Mouse (Mus musculus) heart, embryonic 13.5 days (tissue): ENCODE data around the gene Gm11992. TPM values are rescaled to one million over a fixed set of nuclear protein-coding genes. Genes with fewer than 3 reads are reported as not detected.

ENCODE experiments used
- ATAC-seq: fragments of 200-750 bp; cut with Nextera tagmentation; 2 replicates; pipeline ENCODE4 v1.8.0; 2017; ENCODE audit warnings: moderate TSS enrichment; ENCODE audit not compliant: insufficient number of reproducible peaks, low FRiP score, low TSS enrichment; ENCODE audit errors: extremely low read depth
- H3K27ac ChIP-seq: fragments of 300-500 bp; sonication (generic); replicated peaks from 2 replicates; pipeline ENCODE4 v1.5.1; 2015; ENCODE audit warnings: moderate library complexity, mild to moderate bottlenecking, inconsistent platforms
- H3K27me3 ChIP-seq: fragments of 300-500 bp; sonication (generic); replicated peaks from 2 replicates; pipeline ENCODE4 v1.6.1; 2015; ENCODE audit warnings: mild to moderate bottlenecking, inconsistent platforms
- H3K36me3 ChIP-seq: fragments of 300-500 bp; sonication (generic); 2 replicates; pipeline ENCODE4 v1.6.1; 2015; ENCODE audit warnings: mild to moderate bottlenecking, inconsistent platforms
- H3K4me1 ChIP-seq: fragments of 300-500 bp; sonication (generic); 2 replicates; pipeline ENCODE4 v1.6.1; 2015; ENCODE audit warnings: inconsistent platforms
- H3K4me2 ChIP-seq: fragments of 300-500 bp; sonication (generic); 2 replicates; pipeline ENCODE4 v1.6.1; 2015; ENCODE audit warnings: inconsistent platforms, mild to moderate bottlenecking, moderate library complexity
- H3K4me3 ChIP-seq: fragments of 300-500 bp; sonication (generic); 2 replicates; pipeline ENCODE4 v1.5.1; 2015; ENCODE audit warnings: moderate library complexity, mild to moderate bottlenecking, inconsistent platforms
- H3K9ac ChIP-seq: fragments of 300-500 bp; sonication (generic); 2 replicates; pipeline ENCODE4 v1.6.1; 2015; ENCODE audit warnings: inconsistent platforms, mild to moderate bottlenecking, moderate library complexity
- H3K9me3 ChIP-seq: fragments of 300-500 bp; sonication (generic); 2 replicates; pipeline ENCODE4 v1.6.1; 2016; ENCODE audit warnings: inconsistent platforms
- WGBS: fragments of 180-500 bp; shearing (Covaris S2); methylation state at CpG from one replicate; pipeline ENCODE4 v1.1.7; 2015; ENCODE audit warnings: mixed read lengths; 5-methylcytosine and 5-hydroxymethylcytosine counted together
- polyA plus RNA-seq: library from polyadenylated mRNA; unstranded; fragments of >200 nt; fragmentation: Nextera tagmentation; extraction: Ambion mirVana; gene quantifications from 2 replicates; pipeline ENCODE4 v1.2.1, GENCODE M21; 2015

Gm11992 gene
- polyA plus RNA-seq, 1 experiment from 2014 or later = 2.3 TPM

DNA sequence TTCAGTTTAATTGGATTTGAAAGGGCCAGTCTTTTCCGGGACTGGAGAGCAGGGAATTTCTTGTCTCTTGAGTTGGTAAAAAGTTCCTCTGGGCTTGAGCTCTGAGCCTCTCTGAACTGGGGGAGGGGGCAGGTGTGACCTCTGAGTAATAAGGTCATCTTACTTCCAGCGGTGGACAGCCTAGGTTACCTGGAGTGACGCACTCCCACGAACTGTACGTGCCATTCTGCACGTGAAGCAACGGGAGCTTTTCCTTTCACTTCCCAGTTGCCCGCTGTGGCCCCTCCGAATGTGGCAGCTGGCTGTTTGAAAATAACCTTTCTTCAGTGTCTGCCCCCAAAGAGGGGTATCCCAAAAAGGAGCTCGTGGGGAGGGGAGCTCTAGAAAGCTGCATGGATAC lies 67.7 kb downstream of the Gm11992 start:
- Histone ChIP-seq H3K9ac (peak overlapping the region; percentile 67), H3K4me3 (peak overlapping the region; percentile 35), H3K27me3 (peaks cover 35% of the 10 kb centered on the region), H3K27ac (no peak overlapping the region), H3K4me2 (peak overlapping the region; percentile 60), H3K9me3 (no peaks in the 10 kb centered on the region), H3K36me3 (no peaks in the 10 kb centered on the region), H3K4me1 (peaks cover 41% of the 10 kb centered on the region)
- 8% methylated on average over 10 of the region's 10 CpGs for WGBS
- no peak for ATAC-seq

DNA sequence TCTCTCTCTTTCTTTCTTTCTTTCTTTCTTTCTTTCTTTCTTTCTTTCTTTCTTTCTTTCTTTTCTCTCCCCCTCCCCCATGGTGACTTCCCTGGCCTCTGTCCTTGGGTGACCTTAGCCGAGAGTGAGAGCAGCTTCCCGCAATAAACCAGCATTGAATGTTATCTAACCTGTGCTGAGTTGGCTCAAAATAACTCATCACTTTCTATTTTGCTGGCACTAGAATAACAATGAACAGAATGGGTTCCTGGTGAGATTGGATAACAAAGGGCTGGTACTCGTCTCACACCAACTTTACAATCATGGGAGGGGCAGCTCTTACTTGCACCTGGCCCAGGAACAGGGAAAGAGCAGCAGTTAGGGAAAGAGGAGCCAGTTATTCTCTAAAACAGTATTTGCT lies 68.5 kb downstream of the Gm11992 start:
- Histone ChIP-seq H3K27ac (peak overlapping the region; percentile 76), H3K9ac (peak overlapping the region; percentile 84; the same call in 1 of the 2 replicates), H3K9me3 (no peaks in the 10 kb centered on the region), H3K4me1 (peaks cover 41% of the 10 kb centered on the region), H3K4me2 (peak overlapping the region; percentile 99), H3K27me3 (peaks cover 35% of the 10 kb centered on the region), H3K36me3 (0 out of 2 replicates have a peak, but pooled peaks cover under 1% of the 10 kb centered on the region), H3K4me3 (peak overlapping the region; percentile 67; the same call in 1 of the 2 replicates)
- 1% methylated on average over 3 of the region's 3 CpGs for WGBS
- ATAC-seq = no peak

- H3K27ac ChIP-seq = peak overlapping the region; percentile 76
- H3K9me3 ChIP-seq = no peaks in the 10 kb centered on the region
- H3K9ac ChIP-seq = peak overlapping the region; percentile 84
- peaks cover 35% of the 10 kb centered on the region for H3K27me3 ChIP-seq
- peak overlapping the region; percentile 67 for H3K4me3 ChIP-seq
- H3K36me3 ChIP-seq = 0 out of 2 replicates have a peak, but pooled peaks cover 3% of the 10 kb centered on the region
- peak overlapping the region; percentile 99 for H3K4me2 ChIP-seq
- peak; percentile 59; the same call in 1 of the 2 replicates for ATAC-seq
- H3K4me1 ChIP-seq = peaks cover 41% of the 10 kb centered on the region
- 1% methylated on average over 13 of the region's 13 CpGs for WGBS
Measured at GRCm38 (mm10) chr11:9117358-9118049, 69.1 kb downstream of the Gm11992 start.

- 0% methylated on average over 7 of the region's 7 CpGs for WGBS
- H3K4me1 ChIP-seq = peaks cover 41% of the 10 kb centered on the region
- no peak for ATAC-seq
Measured at GRCm38 (mm10) chr11:9118050-9118420, 69.6 kb downstream of the Gm11992 start, which contains the start of gene Upp1. Gene Upp1, plus strand, starts transcription at chr11:9118103.

DNA sequence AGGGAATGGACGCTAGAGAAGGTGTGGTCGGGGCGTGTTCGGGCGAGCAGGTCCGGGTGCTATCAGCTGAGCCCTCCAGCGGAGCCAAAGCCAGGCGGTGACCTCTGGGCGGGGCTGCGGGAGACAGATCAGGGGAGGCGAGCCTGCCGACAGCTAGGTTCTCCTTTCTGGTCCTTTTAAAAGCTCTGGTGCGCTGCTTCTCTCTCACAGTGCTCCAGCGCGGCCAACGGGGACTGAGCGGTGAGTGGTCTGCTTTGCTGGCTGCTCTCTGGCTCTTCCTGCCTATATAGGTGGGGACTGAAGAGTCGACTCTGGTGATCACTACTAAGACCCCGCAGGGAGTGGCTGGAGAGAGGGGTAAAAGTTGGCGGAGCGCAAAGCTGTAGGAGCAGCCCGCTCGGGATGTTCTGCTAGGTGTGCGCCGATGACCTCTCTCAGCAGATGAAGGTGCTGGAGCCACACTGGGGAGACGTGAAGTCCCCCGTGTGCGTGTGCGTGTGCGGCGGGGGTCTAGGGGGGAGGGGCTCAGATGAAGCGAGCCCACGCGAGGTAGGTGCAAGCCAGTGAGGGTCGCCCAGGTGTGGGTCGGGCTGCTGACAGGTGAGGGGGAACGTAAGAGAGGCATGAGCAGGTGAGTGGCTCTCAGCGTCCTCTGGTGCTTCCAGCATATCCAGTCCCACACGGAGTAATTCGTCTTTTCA lies 70.2 kb downstream of the Gm11992 start:
- Histone ChIP-seq H3K9me3 (no peaks in the 10 kb centered on the region), H3K4me3 (peak overlapping the region; percentile 67), H3K4me2 (peak overlapping the region; percentile 99), H3K27ac (peak overlapping the region; percentile 76), H3K9ac (peak overlapping the region; percentile 84), H3K4me1 (peaks cover 41% of the 10 kb centered on the region), H3K27me3 (peaks cover 35% of the 10 kb centered on the region), H3K36me3 (0 out of 2 replicates have a peak, but pooled peaks cover 3% of the 10 kb centered on the region)
- ATAC-seq = no peak
- under 1% methylated on average over 40 of the region's 40 CpGs for WGBS

More at GRCm38 (mm10) chr11:9118050-9118420, 69.6 kb downstream of the Gm11992 start, which contains the start of gene Upp1:
- no peaks in the 10 kb centered on the region for H3K9me3 ChIP-seq
- H3K36me3 ChIP-seq = 0 out of 2 replicates have a peak, but pooled peaks cover 3% of the 10 kb centered on the region
- H3K27me3 ChIP-seq = peaks cover 35% of the 10 kb centered on the region
- peak within 1 kb of the TSS; percentile 99 for H3K4me2 ChIP-seq
- H3K4me3 ChIP-seq = peak within 1 kb of the TSS; percentile 67
- peak within 1 kb of the TSS; percentile 84 for H3K9ac ChIP-seq
- H3K27ac ChIP-seq = peak within 1 kb of the TSS; percentile 76

Other genes with a start within 250 kb of the Gm11992 start
- gene Pkd1l1, start 75.3 kb upstream of the Gm11992 start, polyA plus RNA-seq = 0.03 and 0.04 TPM in 2 replicates
- gene Hus1, start 37.4 kb upstream of the Gm11992 start, polyA plus RNA-seq = 12.1 and 13.0 TPM in 2 replicates
- 0.36 and 0.87 TPM in 2 replicates for gene Sun3, start 397 bp downstream of the Gm11992 start, polyA plus RNA-seq
- gene Upp1, start 69.5 kb downstream of the Gm11992 start, polyA plus RNA-seq = 37.8 and 46.5 TPM in 2 replicates
- gene Abca13, start 143.3 kb downstream of the Gm11992 start, polyA plus RNA-seq = 0.01 and 0.04 TPM in 2 replicates